Mouse (Mus musculus) thymus, adult 2 months (tissue): ENCODE results near the gene Fgfr2. TPM values are rescaled to one million over a fixed set of nuclear protein-coding genes. Genes with fewer than 3 reads are reported as not detected.

Experiments used
- DNase-seq: peaks from one replicate; pipeline ENCODE4 v3.0.0; 2021
- H3K27ac ChIP-seq: fragments of 200-500 bp; 2 replicates; pipeline ENCODE4 v1.5.1; 2012; ENCODE audit warnings: low read length, control low read depth; ENCODE audit not compliant: control insufficient read depth, insufficient read depth
- H3K27me3 ChIP-seq: fragments of 200-500 bp; 2 replicates; pipeline ENCODE4 v1.6.1; 2012; ENCODE audit warnings: mild to moderate bottlenecking, low read length, moderate library complexity, mixed read lengths; ENCODE audit not compliant: control insufficient read depth, insufficient read depth
- H3K36me3 ChIP-seq: fragments of 200-500 bp; 2 replicates; pipeline ENCODE4 v1.6.1; 2012; ENCODE audit warnings: mild to moderate bottlenecking, low read length, moderate library complexity; ENCODE audit not compliant: control insufficient read depth, insufficient read depth
- H3K4me1 ChIP-seq: fragments of 200-500 bp; replicated peaks from 2 replicates; pipeline ENCODE4 v1.6.1; 2012; ENCODE audit warnings: low read length; ENCODE audit not compliant: control insufficient read depth, insufficient read depth
- H3K4me3 ChIP-seq: fragments of 200-500 bp; 2 replicates; pipeline ENCODE4 v1.5.1; 2012; ENCODE audit warnings: mild to moderate bottlenecking, low read length, control low read depth, moderate library complexity; ENCODE audit not compliant: control insufficient read depth, insufficient read depth
- CTCF ChIP-seq: fragments of 200-500 bp; IDR thresholded peaks from 2 replicates; pipeline ENCODE4 v1.5.1; 2012; ENCODE audit warnings: mild to moderate bottlenecking, control low read depth, low read length, moderate library complexity, borderline replicate concordance; ENCODE audit not compliant: control insufficient read depth, poor library complexity, insufficient read depth; ENCODE audit errors: extremely low read depth
- POLR2A ChIP-seq: fragments of 200-500 bp; IDR thresholded peaks from 2 replicates; pipeline ENCODE4 v1.6.1; 2012; ENCODE audit warnings: mild to moderate bottlenecking, low read length, control low read depth, moderate library complexity; ENCODE audit not compliant: control insufficient read depth, poor library complexity, insufficient read depth; ENCODE audit errors: extremely low read depth
- WGBS: fragments of 180-500 bp; shearing (Covaris S2); methylation state at CpG from one replicate; pipeline ENCODE4 v1.1.7; 2018; 5-methylcytosine and 5-hydroxymethylcytosine counted together
- polyA plus RNA-seq: library from polyadenylated mRNA; depleted of rRNA; stranded (reverse); fragments of >200 nt; gene quantifications from 2 replicates; pipeline ENCODE4 v1.2.3, GENCODE M21; 2012

Fgfr2 gene
- polyA plus RNA-seq, 1 experiment, result 12.1 TPM

DNA sequence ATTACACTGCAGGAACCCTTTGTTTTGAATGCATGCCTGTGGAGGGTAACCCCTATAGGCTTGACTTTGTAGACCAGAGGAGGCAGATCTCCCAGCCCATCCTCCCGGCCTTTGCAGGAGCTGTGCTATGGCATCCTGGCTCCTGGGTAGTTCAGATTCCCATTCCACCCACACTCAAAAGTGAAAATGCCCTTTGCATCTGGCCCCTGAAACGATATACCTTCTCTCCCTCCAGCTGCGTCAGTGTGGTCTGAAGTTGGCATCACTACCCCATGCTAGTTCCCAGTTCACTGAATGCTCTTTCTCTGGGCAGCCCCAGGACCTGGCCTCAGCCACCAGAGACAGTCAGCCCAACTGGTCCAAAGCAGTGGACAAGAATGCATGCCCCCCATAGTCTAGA is 421.1 kb downstream of the Fgfr2 start:
- no peak for TF ChIP-seq CTCF
- TF ChIP-seq POLR2A, result no peak
- Histone ChIP-seq H3K36me3 (no peaks in the 10 kb centered on the region), H3K27me3 (no peaks in the 10 kb centered on the region), H3K27ac (no peak overlapping the region), H3K4me3 (no peak overlapping the region), H3K4me1 (peaks cover 20% of the 10 kb centered on the region)
- WGBS, result 91% methylated on average over 3 of the region's 3 CpGs
- no peak for DNase-seq

DNA sequence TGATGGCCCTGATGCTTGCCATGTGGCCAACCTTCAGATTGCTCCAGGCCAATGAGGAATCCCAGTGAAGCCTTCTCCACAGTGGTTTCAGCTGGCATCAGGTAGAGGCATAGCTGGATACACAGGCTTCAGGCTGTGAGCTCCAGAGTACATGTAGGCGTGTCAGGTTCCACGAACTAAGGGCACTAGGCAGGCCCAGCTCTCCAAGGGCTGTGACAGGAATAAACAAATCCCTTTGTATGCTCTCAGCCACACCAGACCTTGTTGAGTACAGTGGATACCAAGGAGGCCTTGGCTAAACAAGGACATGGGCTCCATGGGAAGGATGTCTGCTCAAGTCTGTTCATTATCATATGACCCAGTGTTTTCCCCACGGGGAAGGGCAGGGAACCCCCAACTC is 421.7 kb downstream of the Fgfr2 start:
- H3K4me1 ChIP-seq, result peaks cover 20% of the 10 kb centered on the region
- no peaks in the 10 kb centered on the region for H3K27me3 ChIP-seq
- no peaks in the 10 kb centered on the region for H3K36me3 ChIP-seq
- DNase-seq, result no peak
- TF ChIP-seq POLR2A (no peak), CTCF (no peak)
- H3K4me3 ChIP-seq, result no peak overlapping the region
- no peak overlapping the region for H3K27ac ChIP-seq
- WGBS, result 93% methylated on average over 3 of the region's 3 CpGs

DNA sequence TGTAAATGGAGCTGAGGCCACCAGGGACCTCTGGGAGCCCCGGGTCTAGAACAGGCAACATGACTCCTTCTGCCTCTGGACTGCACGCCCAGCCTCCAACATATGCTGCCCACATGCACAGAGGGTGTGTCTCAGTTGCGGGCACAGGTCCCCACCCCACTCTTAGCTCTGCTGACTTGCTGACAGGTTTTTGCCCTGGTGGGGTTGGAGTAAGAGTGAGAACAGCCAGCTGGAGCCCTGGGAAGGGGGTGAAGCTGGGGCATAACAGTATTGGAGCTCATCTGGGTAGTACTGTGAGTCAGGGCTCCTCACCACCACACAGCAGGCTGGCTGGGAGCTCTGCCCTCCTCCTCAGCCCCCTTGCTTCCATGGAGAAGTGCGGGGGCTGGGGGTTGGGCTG is 423.0 kb downstream of the Fgfr2 start:
- H3K27me3 ChIP-seq, result no peaks in the 10 kb centered on the region
- DNase-seq, result no peak
- 86% methylated on average over 4 of the region's 4 CpGs for WGBS
- no peaks in the 10 kb centered on the region for H3K36me3 ChIP-seq
- peaks cover 20% of the 10 kb centered on the region for H3K4me1 ChIP-seq
- H3K4me3 ChIP-seq, result no peak overlapping the region
- no peak overlapping the region for H3K27ac ChIP-seq
- TF ChIP-seq CTCF, result no peak
- TF ChIP-seq POLR2A, result no peak

DNA sequence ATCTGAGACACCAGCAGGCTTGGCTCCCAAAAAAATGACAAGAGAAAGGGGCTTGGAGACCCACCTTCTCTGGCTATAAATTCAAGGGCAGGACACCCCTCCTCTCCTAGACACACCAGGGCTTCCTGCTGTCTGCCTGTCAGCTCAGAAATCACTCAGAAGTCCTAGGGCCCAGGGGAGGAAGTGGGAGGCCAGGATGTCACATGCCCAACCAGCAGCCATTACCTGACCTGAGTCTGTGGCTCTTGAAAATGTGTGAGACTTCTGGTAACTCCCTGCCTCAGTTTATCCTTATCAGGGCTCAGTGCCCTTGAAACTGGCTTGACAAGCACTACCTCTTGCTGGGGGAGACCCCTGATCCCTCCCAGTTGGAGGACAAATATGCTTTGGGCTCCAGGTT is 423.5 kb downstream of the Fgfr2 start:
- TF ChIP-seq CTCF (no peak), POLR2A (no peak)
- DNase-seq, result no peak
- H3K4me3 ChIP-seq, result no peak overlapping the region
- peak overlapping the region; percentile 61 for H3K27ac ChIP-seq
- H3K36me3 ChIP-seq, result no peaks in the 10 kb centered on the region
- H3K4me1 ChIP-seq, result peaks cover 20% of the 10 kb centered on the region
- no peaks in the 10 kb centered on the region for H3K27me3 ChIP-seq

DNA sequence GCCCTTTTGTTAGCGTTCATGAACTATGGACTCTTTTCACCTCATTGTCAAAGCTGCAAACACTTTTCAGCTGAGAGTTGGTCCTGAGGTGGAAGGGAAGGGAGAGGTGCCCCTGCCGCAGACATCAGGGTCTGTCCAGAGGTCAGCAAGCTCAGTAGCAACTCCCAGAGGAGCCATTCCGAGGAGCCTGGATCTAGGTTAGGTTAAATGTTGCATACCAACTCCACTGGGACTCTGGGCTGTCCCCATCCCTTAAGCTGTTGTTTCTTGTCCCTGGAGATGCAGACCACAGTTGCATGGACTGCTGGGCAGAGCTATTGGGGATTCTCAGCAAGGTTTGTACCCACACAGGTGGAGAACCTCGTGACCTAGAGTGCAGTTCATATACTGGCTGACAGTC is 424.0 kb downstream of the Fgfr2 start:
- peak overlapping the region; percentile 61 for H3K27ac ChIP-seq
- no peak overlapping the region for H3K4me3 ChIP-seq
- H3K36me3 ChIP-seq, result no peaks in the 10 kb centered on the region
- H3K27me3 ChIP-seq, result no peaks in the 10 kb centered on the region
- 59% methylated on average over 4 of the region's 4 CpGs for WGBS
- peaks cover 20% of the 10 kb centered on the region for H3K4me1 ChIP-seq
- no peak for DNase-seq
- TF ChIP-seq CTCF (no peak), POLR2A (no peak)

DNA sequence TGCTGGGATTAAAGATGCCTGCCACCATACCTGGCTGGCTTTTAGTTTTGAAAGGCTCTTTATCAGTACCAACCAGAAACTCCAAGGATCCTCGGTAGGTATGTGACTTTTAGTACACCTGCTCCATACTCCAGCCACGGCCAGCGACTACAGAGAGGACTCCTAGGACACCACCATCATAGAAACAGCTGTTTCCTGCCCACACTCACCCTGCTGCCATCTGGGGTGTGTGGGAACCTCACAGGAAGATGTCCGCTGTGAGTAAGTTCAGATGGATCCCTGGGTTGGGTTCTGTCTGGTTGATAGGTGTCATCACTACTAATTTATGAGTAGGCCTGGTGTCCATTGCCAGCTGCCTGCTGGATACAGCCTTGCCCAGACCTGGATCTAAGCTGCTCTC is 424.4 kb downstream of the Fgfr2 start:
- no peaks in the 10 kb centered on the region for H3K27me3 ChIP-seq
- H3K4me3 ChIP-seq, result no peak overlapping the region
- no peak for TF ChIP-seq POLR2A
- no peak for TF ChIP-seq CTCF
- H3K36me3 ChIP-seq, result no peaks in the 10 kb centered on the region
- peaks cover 20% of the 10 kb centered on the region for H3K4me1 ChIP-seq
- DNase-seq, result no peak
- 11% methylated on average over 4 of the region's 4 CpGs for WGBS
- H3K27ac ChIP-seq, result peak overlapping the region; percentile 61; the same call in 1 of the 2 replicates

DNA sequence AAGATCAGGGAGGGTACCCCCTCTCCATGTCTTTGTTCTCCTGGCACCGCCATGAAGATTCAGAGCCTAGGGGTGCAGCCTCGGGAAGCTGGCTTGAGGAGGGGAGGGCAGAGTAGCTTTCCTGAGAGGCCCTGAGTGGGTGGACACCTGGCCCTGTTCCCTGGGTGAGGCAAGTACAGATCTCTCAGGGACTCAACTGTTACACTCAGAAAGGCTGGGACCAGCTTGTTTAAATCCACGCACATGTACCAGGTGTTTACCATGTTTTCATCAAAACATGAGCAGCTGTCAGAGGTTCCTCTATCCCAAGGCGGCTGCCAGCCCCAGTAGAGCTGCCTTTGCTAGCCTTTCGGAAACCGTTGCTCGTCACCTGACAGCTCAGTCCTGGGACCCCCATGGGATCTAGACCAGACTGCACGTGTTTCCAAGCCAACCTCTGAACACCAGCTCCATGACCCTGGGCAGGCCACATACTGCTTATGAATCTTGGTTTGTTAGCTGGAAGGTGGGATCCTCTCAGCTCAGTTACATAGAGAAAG is 425.8 kb downstream of the Fgfr2 start:
- no peak for DNase-seq
- Histone ChIP-seq H3K4me1 (peaks cover 20% of the 10 kb centered on the region), H3K27me3 (no peaks in the 10 kb centered on the region), H3K36me3 (no peaks in the 10 kb centered on the region), H3K4me3 (no peak overlapping the region), H3K27ac (no peak overlapping the region)
- TF ChIP-seq POLR2A (no peak), CTCF (no peak)
- WGBS, result 93% methylated on average over 8 of the region's 8 CpGs
